Mouse (Mus musculus) large intestine, adult 2 months (tissue): ENCODE data around the gene Emsy. TPM values are rescaled to one million over a fixed set of nuclear protein-coding genes. Genes with fewer than 3 reads are reported as not detected.

ENCODE experiments used
- DNase-seq: peaks from one replicate; pipeline ENCODE4 v3.0.0-alpha.2; 2012; ENCODE audit warnings: low read depth, low spot score
- WGBS: fragments of 180-500 bp; shearing (Covaris S2); methylation state at CpG from one replicate; pipeline ENCODE4 v1.1.7; 2018; 5-methylcytosine and 5-hydroxymethylcytosine counted together
- polyA plus RNA-seq: library from polyadenylated mRNA; depleted of rRNA; stranded (reverse); fragments of >200 nt; gene quantifications from 2 replicates; pipeline ENCODE4 v1.2.3, GENCODE M21; 2012

Gene Emsy
- polyA plus RNA-seq, 1 experiment: 8.8 TPM

GRCm38 (mm10) chr7:98671416-98671815, 14.8 kb upstream of the Emsy start:
- 55% methylated on average over 9 of the region's 9 CpGs for WGBS

GRCm38 (mm10) chr7:98670831-98671230, 14.2 kb upstream of the Emsy start:
- 84% methylated on average over 4 of the region's 4 CpGs for WGBS
- DNase-seq: no peak

More at GRCm38 (mm10) chr7:98671416-98671815, 14.8 kb upstream of the Emsy start:
- no peak for DNase-seq

GRCm38 (mm10) chr7:98667956-98668746, 11.6 kb upstream of the Emsy start:
- WGBS: 61% methylated on average over 6 of the region's 6 CpGs
- no peak for DNase-seq

GRCm38 (mm10) chr7:98665726-98666125, 9.1 kb upstream of the Emsy start:
- 82% methylated on average over 6 of the region's 6 CpGs for WGBS
- no peak for DNase-seq

GRCm38 (mm10) chr7:98665166-98665565, 8.6 kb upstream of the Emsy start:
- WGBS: 62% methylated on average over 5 of the region's 5 CpGs
- DNase-seq: no peak

- peak; percentile 50 for DNase-seq
- WGBS: 1% methylated on average over 74 of the region's 74 CpGs
Observed at GRCm38 (mm10) chr7:98655681-98656530, 677 bp downstream of the Emsy start.

- WGBS: 88% methylated on average over 2 of the region's 2 CpGs
- DNase-seq: no peak
Observed at GRCm38 (mm10) chr7:98651651-98652050, 4.9 kb downstream of the Emsy start.

- 75% methylated on average over 1 of the region's 1 CpGs for WGBS
- DNase-seq: no peak
Observed at GRCm38 (mm10) chr7:98644238-98644637, 12.3 kb downstream of the Emsy start.

- no peak for DNase-seq
- 92% methylated on average over 2 of the region's 2 CpGs for WGBS
Observed at GRCm38 (mm10) chr7:98636607-98637006, 20.0 kb downstream of the Emsy start.

- DNase-seq: no peak
- WGBS: 36% methylated on average over 3 of the region's 3 CpGs
Observed at GRCm38 (mm10) chr7:98633032-98633431, 23.6 kb downstream of the Emsy start.

- WGBS: 86% methylated on average over 7 of the region's 7 CpGs
- no peak for DNase-seq
Observed at GRCm38 (mm10) chr7:98629947-98630346, 26.6 kb downstream of the Emsy start.

GRCm38 (mm10) chr7:98617739-98618138, 38.8 kb downstream of the Emsy start:
- DNase-seq: no peak
- 33% methylated on average over 2 of the region's 2 CpGs for WGBS

- DNase-seq: no peak
- WGBS: 100% methylated on average over 1 of the region's 1 CpGs
Observed at GRCm38 (mm10) chr7:98612936-98613335, 43.6 kb downstream of the Emsy start.

- DNase-seq: no peak
Observed at GRCm38 (mm10) chr7:98608520-98608919, 48.1 kb downstream of the Emsy start.

- DNase-seq: no peak
Observed at GRCm38 (mm10) chr7:98607158-98607557, 49.4 kb downstream of the Emsy start.

GRCm38 (mm10) chr7:98601715-98602114, 54.9 kb downstream of the Emsy start:
- 77% methylated on average over 4 of the region's 4 CpGs for WGBS
- no peak for DNase-seq

More at GRCm38 (mm10) chr7:98607158-98607557, 49.4 kb downstream of the Emsy start:
- 78% methylated on average over 4 of the region's 4 CpGs for WGBS

GRCm38 (mm10) chr7:98597402-98597801, 59.2 kb downstream of the Emsy start:
- WGBS: 85% methylated on average over 8 of the region's 8 CpGs
- no peak for DNase-seq

- WGBS: 92% methylated on average over 4 of the region's 4 CpGs
- DNase-seq: no peak
Observed at GRCm38 (mm10) chr7:98594731-98595130, 61.9 kb downstream of the Emsy start.

GRCm38 (mm10) chr7:98593276-98593675, 63.3 kb downstream of the Emsy start:
- whole genome bisulfite sequencing: 87% methylated on average over 6 of the region's 6 CpGs
- DNase-seq: no peak

- no peak for DNase-seq
- 61% methylated on average over 3 of the region's 3 CpGs for WGBS
Observed at GRCm38 (mm10) chr7:98589028-98589427, 67.6 kb downstream of the Emsy start.

- 37% methylated on average over 3 of the region's 3 CpGs for WGBS
- no peak for DNase-seq
Observed at GRCm38 (mm10) chr7:98586313-98586712, 70.3 kb downstream of the Emsy start.
